Mouse (Mus musculus) urinary bladder, postnatal 14 days (tissue): ENCODE measurements around the gene Atp2a3.
A peak's percentile ranks its signal among the peaks of the same experiment; 100 is the strongest.

Source experiments
- DNase-seq: peaks from one replicate; pipeline ENCODE4 v3.0.0; 2021; ENCODE audit warnings: low spot score

Gene Atp2a3

DNA sequence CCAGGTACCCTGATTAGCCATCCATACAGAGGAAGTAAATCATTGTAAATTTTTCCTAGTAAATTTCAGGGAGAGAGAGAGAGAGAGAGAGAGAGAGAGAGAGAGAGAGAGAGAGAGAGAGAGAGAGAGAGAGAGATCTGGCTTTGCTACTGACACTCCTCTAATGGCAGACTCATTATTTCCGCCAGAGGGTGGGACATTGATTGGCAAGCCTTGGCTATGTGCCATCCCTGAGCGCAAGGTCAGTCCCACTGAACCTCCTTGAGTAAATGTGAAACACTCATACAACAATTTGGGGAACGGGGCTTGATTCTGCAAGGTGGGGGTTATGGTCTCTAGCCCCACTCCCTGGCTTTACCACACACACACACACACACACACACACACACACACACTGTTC, 46.1 kb downstream of the Atp2a3 start:
- DNase-seq, result no peak

GRCm38 (mm10) chr11:73007698-73008481, 46.9 kb downstream of the Atp2a3 start:
- peak; percentile 71 for DNase-seq

- DNase-seq, result no peak
These were observed 47.9 kb downstream of the Atp2a3 start for GRCm38 (mm10) chr11:73008826-73009225.

- no peak for DNase-seq
These were observed 48.7 kb downstream of the Atp2a3 start for GRCm38 (mm10) chr11:73009531-73010274.

DNA sequence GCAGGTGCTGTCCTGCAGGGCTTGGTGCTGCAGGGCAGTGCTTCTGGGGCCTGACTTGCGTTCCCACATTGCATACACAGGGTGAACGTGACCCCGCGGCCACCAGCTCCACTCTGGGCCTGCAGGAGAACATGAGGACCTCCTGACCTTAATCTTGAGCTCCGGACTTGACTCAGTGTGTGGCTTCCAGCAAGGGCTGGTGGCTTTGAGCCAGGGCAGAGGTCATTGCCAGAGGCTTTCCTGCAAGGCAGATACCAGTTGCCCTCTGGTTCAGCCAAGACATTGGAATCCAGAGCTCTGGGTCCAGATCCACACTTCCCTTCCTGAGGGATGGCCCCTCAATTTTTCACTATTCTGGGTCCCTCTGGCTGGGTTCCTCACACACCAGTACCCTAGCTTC, 53.0 kb downstream of the Atp2a3 start:
- no peak for DNase-seq

GRCm38 (mm10) chr11:73014831-73015344, 53.9 kb downstream of the Atp2a3 start:
- no peak for DNase-seq

- peak; percentile 64 for DNase-seq
These were observed 54.6 kb downstream of the Atp2a3 start for GRCm38 (mm10) chr11:73015391-73016102.

- peak; percentile 37 for DNase-seq
These were observed 55.1 kb downstream of the Atp2a3 start for GRCm38 (mm10) chr11:73016103-73016420.

DNA sequence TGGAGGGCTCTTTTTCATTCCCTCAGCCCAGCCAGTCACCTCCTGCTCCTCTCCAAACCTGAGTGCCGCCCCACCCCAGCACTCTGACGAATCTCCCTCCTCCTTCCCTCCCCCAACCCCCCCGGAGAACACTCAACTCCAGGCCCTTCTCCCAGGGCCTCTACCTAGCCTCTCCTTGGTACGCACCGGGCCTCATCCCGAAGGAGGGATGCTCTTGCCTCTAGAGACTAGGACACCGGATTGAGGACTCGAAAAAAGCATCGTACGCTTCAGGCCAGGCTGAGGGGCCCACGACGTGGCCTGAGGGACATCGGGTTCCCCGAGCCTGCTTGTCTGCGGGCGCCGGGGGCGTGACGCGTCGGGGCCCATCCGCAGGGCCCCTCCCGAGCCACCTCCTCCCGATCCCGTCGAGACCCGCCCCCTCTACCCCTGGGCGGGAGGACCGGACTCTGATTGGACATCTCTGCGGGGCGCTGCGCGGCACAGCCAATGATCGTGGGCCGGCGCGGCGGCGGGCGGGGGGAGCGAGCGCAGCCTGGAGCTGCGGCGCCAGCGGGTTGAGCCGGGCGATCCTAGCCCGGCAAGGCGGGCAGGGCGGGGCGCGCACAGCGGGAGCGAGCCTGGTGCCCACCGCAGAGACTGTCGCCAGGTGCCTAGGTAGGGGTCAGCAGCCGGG, 57.6 kb downstream of the Atp2a3 start, which contains the start of gene Camkk1:
TSS of gene Camkk1 (plus strand) at position 538 of the 676 bp plus-strand sequence.
- DNase-seq, result peak; percentile 93

- DNase-seq, result peak; percentile 36
These were observed 58.3 kb downstream of the Atp2a3 start for GRCm38 (mm10) chr11:73019147-73019795.

GRCm38 (mm10) chr11:73020953-73021800, 60.2 kb downstream of the Atp2a3 start:
- DNase-seq, result no peak

GRCm38 (mm10) chr11:73023099-73023498, 62.1 kb downstream of the Atp2a3 start:
- peak; percentile 80 for DNase-seq

- no peak for DNase-seq
These were observed 62.9 kb downstream of the Atp2a3 start for GRCm38 (mm10) chr11:73023827-73024226.

- DNase-seq, result no peak
These were observed 63.4 kb downstream of the Atp2a3 start for GRCm38 (mm10) chr11:73024236-73024904.

- no peak for DNase-seq
These were observed 66.0 kb downstream of the Atp2a3 start for GRCm38 (mm10) chr11:73026961-73027360.

DNA sequence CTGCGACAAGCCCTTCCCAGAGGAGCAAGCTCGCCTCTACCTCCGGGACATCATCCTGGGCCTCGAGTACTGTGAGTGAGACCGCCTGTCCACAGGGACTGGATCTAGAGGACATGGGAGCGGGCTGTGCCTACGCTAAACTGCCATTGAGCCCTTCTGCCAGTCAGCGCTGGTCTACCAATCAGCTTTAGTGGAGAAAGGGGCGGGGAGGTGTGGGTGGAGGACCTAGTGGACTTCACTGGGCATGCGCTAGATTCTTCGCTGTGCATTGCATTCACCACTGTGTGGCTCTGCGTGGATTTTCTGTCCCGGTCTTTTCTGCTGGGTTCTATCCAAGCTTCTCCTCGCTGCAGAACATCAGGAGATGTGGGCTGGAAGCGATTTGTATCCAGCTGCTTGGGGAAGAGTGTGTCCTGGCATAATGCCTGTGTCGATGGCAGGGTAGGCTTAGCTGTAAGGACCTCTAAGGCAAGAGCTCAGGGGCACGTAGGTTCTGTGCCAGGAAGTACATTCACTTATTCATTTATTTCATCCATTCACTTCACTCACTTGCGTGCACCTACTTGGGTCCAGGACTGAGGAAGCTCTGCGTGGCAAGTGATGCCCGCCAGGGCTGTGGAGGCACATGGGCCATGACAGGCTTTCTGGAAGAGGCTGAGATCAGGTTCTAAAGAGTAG, 70.0 kb downstream of the Atp2a3 start:
- DNase-seq, result peak; percentile 87

DNA sequence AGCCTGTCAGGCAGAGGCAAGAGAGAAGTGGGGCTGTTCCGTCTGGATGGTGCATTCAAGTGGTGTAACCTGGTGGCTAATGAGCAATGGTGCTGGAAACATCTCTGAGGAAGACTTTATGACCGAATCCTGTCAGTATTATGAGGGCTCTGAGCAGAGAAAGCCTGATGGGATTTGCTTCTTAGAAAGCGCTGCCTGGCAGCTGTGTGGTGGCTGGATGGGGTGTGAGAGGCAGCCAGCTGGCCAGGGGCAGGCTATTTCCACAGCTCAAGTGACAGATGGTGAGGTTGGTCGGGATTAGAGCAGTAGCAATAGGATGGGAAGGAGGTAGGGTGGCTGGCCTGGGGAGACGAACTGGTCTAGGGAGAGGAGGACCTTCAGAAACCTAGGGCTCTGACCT, 70.6 kb downstream of the Atp2a3 start:
- DNase-seq, result no peak

DNA sequence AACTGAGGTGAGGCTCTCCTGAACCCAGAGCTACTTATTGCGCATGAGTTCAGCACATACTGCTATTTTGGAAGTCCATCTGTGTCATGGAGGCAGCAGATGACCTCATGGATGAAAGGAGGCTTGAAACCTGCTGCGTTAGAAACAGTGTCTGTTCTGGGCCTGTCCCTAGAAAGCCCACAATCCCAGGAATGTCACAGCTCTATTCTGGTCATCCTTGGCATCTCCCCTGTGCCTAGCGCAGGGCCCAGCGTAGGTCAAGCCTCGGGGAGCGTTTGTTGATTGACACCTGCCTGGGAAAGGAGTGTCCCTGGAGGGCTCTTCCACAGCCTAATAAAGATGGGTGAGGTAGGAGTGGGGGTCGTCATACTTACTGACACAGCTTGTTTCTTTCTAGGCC, 75.1 kb downstream of the Atp2a3 start:
- no peak for DNase-seq

- DNase-seq, result peak; percentile 42
These were observed 75.9 kb downstream of the Atp2a3 start for GRCm38 (mm10) chr11:73036889-73037288.
